Mouse (Mus musculus) lung, postnatal 4 days (tissue): ENCODE data around the gene Atox1.
A peak's percentile ranks its signal among the peaks of the same experiment; 100 is the strongest.

Experiments
- DNase-seq, 2 experiments: peaks; one replicate each; pipeline ENCODE4 v3.0.0; 2021

Atox1 gene

DNA sequence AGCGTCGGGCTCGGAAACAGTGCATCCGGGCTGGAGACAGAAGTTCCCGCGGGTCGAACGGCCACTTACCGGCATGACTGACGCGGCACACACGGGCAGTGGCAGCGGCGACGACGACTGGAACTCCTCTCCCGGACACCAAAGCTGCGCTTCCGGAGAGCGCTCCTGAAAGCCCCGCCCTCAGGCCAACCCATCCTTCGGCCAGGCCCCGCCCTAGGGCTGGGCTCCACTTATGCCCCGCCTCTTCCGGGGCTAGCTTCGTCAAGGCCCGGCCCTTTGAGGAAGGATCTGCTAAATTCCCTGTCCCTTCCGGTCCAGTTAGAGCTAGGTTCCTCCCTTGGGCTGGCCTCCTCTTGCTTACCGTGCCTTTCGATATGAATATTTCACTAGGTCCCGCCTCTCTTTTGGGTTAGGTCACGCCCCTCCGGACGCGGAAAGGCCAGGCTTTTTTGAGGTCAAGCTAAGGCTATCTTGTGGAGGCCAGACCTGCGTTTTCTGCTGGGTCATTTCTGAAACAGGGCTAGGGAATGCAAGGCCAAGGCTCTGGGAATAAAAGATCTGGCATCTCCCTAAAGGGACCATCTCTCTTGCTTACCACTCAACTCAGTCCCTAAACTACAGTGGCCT is at the start of gene Atox1:
TSS of gene Atox1 (minus strand) at position 221 of the 627 bp plus-strand sequence.
- peak; percentile 96 to 98 for DNase-seq

GRCm38 (mm10) chr11:55505485-55505884 is 44.4 kb upstream of the Atox1 start:
- no peak for DNase-seq

DNA sequence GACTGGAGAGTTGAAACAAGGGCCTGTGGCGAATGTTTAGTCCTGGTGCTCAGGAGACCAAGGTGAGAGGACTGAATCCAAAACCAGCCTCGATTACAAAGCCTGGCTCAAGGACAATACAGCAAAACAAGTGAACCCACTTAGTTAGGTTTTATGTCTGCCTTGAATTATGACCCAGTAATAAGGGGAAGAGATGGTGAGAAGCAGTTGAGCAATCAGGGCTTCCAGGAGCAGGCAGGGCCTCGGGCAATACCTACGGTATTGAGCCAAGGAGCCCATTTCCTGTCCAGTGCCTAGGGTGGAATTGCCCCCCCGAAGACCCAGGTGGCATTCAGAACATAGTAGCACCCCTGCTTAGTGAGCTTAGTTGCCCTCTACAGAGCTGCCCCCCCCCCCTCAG is 41.8 kb upstream of the Atox1 start:
- no peak for DNase-seq

GRCm38 (mm10) chr11:55501955-55502531 is 41.0 kb upstream of the Atox1 start:
- DNase-seq, result no peak

DNA sequence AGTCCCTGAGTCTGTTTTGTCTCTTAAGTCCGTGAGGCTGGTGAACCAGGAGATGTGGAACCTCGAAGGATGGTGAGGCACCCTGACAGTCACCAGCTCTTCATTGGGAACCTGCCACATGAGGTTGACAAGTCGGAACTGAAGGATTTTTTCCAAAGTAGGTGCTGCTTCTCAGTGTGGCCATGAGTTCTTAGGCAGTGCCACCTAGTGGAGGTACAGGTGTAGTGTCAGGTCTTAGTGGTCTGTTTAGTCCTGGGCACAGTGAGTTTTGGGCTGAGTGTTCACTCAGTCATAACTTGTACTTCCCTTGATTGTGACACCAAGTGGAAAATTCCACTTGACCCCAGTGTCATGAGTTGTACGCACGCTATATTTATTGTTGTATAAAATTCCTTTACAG is 36.8 kb upstream of the Atox1 start:
- DNase-seq, result peak; percentile 29 to 57

DNA sequence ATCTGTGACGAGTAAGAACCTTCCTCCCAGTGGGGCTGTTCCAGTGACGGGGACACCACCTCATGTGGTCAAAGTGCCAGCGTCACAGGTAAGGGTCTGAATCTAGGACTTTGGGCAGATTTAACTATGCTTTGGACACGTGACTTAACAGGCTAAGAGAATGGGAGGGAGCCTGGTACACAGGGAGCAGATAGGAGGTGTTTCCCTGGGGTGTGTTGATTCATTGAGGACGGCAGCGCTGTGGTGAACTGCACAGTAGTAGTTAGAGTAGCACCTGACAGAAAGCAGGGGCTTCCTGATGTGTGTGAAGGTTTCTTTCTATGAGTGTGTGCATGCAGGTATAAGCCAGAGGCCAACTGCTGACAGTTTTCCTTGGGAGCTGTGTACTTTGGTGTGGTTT is 35.1 kb upstream of the Atox1 start:
- DNase-seq, result no peak

DNA sequence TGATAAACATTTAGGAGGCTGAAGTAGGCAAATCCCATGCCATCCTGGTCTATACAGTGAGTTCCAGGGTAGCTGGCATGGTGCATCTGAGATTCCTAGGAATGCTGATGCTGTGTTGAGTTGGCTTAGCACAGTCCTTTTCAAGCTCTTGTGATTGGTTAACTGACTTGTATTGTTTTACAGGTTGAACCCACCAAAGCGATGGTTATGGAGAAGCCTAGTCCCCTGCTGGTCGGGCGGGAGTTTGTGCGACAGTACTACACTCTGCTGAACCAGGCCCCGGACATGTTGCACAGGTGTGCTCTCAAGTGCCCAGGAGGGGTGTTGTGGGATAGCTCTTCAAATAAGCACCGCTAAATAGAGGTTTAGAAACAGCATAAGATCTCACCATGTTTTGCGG is 24.4 kb upstream of the Atox1 start:
- no peak for DNase-seq

GRCm38 (mm10) chr11:55473219-55473618 is 12.2 kb upstream of the Atox1 start:
- DNase-seq, result no peak

- DNase-seq, result no peak
These were observed 10.4 kb upstream of the Atox1 start for GRCm38 (mm10) chr11:55471467-55471866.

- DNase-seq, result no peak
These were observed 9.7 kb upstream of the Atox1 start for GRCm38 (mm10) chr11:55470761-55471160.

GRCm38 (mm10) chr11:55469923-55470691 is 9.1 kb upstream of the Atox1 start:
- no peak for DNase-seq

- peak; percentile 100 for DNase-seq
These were observed 8.2 kb upstream of the Atox1 start, which contains the start of gene G3bp1 for GRCm38 (mm10) chr11:55469048-55469843. TSS of gene G3bp1 (plus strand) at chr11:55469685.

- DNase-seq, result no peak
These were observed 7.6 kb upstream of the Atox1 start for GRCm38 (mm10) chr11:55468611-55469047.

DNA sequence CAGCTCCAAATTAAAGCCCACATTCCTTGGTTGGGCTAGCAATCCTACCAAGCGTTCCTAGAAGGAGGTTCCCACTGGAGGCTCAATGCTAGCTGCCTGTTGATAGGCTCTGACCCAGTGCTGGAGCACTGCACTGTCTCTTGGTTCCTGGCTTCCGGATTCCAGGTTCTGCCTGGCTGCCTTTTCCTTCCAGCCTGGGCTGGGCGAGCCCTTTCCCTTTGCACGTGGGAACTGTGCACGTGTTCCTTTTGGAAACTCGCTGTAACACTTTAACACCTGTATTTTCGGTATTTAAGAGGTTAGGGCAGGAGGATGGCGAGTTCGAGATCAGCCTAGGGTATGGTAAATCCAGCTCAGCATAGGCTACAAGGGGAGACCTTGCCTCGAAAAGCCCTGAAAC is 7.0 kb upstream of the Atox1 start:
- peak; percentile 22 to 43 for DNase-seq

DNA sequence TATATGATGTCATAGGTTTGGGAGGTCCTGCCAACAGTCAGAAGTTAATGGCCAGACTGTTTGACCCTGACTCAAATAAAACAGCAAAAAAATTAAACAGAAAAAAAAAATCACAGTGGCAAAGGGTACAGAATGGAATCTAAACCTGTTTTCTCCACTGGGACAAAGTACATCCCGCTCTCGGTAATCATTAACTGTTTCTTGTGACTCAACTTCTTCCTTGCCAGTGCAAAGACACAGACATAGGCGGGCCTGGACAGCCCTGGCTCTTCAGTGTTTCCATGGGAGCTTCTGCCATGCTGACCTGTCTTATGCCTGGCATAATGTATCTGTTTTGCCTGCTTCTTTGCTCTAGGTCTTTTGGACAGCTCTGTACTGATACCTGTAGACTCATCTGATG is 4.1 kb upstream of the Atox1 start:
- DNase-seq, result no peak

DNA sequence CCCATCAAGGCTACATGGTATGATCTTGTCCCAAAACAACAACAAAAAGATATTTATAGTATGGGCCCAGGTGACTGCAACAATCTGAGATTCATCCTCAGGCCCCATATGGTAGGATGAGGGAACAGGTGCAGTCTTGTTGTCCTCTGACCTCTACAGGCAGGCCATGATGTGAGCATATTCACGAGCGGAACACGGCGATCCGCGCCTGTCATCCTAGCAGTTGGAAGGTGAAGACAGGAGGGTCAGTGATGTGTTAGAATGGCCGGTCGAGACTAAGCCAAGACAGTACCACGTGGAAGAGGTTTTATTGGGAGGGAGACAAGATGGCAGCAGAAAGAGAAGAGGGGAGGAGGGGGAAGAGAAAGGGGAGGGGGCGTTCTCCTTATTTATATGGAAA is 3.7 kb upstream of the Atox1 start:
- no peak for DNase-seq

- DNase-seq, result no peak
These were observed 1.1 kb upstream of the Atox1 start for GRCm38 (mm10) chr11:55462149-55462548.

DNA sequence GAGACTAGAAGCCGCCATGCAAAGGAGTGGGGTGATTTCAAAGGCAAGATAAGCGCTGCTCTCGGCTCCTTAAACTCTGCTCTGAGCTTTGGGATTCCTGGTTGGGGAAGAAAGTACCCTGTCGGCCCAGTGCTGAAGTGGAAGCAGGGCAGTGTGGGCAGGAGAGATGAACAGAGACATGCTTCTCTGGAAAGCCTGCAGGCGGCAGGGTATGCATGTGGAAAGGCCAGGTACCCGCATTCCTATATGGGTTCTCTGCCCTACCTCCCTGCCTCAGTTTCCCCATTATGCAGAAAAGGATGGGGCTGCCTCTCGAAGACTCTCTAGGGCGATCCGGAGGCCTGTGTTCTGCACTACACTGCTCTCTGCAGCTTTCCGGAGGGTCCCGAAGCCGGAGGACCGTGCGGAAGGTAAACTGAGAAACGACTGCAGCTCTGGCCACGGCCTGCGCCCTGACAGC is 450 bp downstream of the Atox1 start:
- no peak for DNase-seq

DNA sequence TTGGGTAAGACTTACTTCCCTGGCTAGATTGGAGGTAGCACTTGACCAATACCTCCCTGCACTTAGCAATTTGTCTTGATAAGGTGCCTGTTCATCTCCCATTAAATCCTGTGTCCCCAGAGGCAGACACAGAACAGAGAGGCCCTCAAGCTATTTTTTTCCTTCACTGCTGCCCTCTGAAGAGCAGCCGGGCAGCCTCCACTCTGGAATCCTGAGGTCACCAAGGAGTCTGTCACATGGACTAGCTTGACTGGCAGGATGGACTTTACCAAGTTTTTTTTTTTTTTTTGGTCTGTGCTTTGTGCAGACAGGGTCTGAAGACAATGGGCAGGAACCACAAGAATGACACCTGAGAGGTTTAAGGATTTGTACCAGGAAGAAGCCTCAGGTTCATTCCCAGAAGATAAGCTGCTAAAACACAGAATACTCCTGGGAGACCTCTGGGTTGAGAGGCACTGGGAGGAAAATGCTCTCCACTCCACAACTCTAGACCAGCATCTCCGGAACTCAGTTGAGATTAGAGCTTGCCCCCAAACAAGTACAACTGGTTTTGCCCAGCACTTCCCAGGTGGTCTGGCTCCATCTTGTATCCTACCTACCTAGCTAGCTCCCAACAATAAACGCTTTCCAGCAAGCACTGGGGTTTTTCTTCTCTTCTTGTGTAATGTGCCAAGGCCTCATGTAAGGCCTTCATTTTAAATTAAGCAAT is 1.0 kb downstream of the Atox1 start:
- DNase-seq, result no peak

- DNase-seq, result no peak
These were observed 2.5 kb downstream of the Atox1 start for GRCm38 (mm10) chr11:55458501-55458900.

DNA sequence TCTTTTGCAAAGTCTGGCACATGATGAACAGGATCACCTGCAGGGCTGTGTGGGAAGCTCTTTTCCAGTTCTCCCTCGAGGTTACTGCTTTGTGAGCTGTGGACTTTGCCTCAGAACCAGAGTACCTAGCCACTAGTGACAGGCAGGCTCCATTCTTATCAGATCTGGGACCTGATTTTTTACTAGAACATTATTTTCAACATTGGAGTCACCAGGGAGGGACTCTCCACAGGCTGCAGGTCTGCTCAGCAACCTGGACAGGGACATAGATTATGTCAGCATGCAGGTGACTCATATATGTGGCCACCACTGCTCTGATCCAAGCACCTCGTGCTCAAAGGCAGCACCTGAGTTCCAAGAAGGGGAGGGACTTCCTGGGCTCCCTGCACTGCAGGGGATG is 5.9 kb downstream of the Atox1 start:
- DNase-seq, result no peak

GRCm38 (mm10) chr11:55453640-55454039 is 7.4 kb downstream of the Atox1 start:
- no peak for DNase-seq

- no peak for DNase-seq
These were observed 10.7 kb downstream of the Atox1 start for GRCm38 (mm10) chr11:55450311-55450710.
